Mouse (Mus musculus): Measurements from ENCODE around the gene Pofut1.

GRCm38 (mm10) chr2:153295196-153295595, 53.9 kb downstream of the Pofut1 start:
- TF ChIP-seq POLR2A (IDR thresholded peaks at IDR 0.05; ENCODE audit: borderline replicate concordance, extremely low read depth, low read depth, low read length) (no peak), CTCF (IDR thresholded peaks at IDR 0.05; ENCODE audit: insufficient read depth, low read length) (no peak)

Measured in lung, adult 2 months (tissue).